Mouse (Mus musculus): ENCODE data around the gene Tmem79.
"Not testable (repeated sequence)": the region's sequence is repeated elsewhere in the genome, so short reads cannot be mapped to it uniquely, and the experiment has no call there.

Gene Tmem79

DNA sequence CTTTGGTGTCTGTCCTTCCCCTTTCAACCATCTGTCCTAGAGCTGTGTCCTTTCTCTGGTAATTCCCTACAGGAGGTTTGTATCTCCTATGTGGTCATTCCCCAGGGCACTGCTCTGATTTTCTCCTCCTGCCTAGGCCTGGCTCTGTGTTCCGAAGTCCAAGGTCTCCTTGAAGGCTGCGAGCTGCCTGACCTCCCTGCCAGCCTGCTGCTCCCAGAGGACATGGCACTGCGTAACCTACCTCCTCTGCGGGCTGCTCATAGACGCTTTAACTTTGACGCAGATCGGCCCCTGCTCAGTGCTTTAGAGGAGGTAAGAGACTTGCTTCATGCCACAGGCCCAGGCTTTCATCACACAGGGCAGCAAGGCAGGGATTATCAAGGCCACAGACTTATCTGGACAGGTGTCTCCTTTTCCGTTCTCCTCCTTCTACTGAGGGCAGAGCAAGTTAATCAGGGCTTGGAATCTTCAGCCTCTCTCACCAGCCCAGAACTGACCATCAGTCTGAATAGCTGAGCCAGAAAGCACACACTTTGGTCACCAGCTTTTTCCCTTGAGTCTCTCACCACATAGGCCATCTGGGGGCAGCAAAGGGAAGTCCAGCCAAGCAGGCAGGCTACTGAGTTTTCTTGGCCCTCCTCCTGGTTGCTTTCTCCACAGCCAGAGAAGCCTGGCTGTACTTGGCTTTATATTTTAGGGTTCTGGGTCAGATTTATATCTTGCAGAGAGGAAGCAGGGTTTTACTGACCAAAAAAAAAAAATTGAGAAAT, 18.6 kb upstream of the Tmem79 start:
- DNase-seq (ENCODE audit: low read depth, low spot score), result no peak

DNA sequence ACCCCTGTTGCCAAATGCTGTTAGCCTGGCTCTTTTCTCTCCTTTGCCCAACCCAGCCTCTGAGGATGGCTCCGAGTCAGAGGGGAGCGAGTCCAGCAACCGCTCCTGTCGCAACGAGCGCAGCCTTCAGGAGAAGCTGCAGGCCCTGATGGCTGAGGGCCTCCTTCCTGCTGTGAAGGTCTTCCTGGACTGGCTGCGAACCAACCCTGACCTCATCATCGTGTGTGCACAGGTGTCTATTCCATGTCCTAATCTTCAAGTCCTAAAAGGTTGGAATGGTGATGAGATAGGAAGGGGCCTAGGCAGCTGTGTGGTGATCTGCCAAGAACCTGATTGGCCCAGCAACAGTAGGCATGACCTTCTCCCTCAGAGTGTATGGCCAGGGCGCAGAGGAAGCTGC, 17.0 kb upstream of the Tmem79 start:
- no peak for DNase-seq (ENCODE audit: low read depth, low spot score)

DNA sequence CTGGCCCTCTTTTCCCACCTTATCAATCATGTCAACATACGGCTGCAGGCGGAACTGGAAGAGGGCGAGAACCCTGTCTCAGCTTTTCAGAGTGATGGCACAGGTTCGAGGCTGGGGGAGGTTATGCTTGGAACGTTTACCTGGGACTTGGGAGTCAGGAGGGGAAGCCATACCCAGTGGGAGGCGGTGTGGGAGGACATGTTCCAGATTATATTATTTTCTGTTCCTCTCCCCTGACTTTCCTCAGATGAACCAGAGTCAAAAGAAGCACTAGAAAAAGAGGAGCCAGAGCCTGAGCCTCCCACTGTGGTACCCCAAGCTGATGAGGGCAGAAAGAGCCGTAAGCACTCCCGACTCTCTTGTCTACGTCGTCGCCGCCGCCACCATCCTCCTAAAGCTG, 14.8 kb upstream of the Tmem79 start:
- no peak for DNase-seq (ENCODE audit: low read depth, low spot score)

DNA sequence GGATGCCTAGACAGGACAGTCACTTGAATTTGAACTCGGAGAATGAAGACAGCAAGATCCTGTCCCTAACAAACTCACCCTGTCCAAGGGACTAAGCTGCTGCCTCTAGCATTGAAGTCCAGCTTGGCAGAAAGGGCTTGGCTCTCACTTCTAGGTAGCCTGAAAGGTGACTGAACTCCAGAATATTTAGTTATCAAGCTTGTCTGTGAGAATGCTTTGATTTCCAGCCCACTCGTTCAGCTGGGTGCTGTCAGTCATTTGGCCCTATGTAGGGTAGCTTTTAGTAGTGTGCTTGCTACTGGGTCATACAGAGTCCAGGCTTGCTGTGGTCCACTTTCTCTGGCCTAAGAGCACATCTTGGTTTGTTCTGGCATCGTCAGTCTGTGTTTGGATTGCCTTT, 3.1 kb upstream of the Tmem79 start:
- no peak for DNase-seq (ENCODE audit: low read depth, low spot score)

DNA sequence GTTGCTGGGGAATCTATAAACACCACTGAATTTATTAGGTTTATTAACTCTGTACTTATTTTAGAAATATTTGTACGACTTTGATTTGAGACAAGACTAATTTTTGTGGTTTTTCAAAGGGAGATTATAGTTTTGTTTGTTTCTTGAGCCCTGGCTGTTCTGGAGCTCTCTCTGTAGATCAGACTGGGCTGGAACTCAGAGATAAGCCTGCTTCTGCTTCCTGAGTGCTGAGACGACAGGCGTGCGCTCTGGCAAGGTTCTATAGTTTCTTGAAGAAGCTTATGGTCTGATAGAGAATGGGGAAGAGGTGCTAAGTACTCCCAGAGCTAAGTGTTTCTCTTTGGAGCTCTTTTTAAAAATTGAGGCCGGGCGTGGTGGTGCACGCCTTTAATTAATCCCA, 2.4 kb upstream of the Tmem79 start:
- DNase-seq (ENCODE audit: low read depth, low spot score), result no peak

DNA sequence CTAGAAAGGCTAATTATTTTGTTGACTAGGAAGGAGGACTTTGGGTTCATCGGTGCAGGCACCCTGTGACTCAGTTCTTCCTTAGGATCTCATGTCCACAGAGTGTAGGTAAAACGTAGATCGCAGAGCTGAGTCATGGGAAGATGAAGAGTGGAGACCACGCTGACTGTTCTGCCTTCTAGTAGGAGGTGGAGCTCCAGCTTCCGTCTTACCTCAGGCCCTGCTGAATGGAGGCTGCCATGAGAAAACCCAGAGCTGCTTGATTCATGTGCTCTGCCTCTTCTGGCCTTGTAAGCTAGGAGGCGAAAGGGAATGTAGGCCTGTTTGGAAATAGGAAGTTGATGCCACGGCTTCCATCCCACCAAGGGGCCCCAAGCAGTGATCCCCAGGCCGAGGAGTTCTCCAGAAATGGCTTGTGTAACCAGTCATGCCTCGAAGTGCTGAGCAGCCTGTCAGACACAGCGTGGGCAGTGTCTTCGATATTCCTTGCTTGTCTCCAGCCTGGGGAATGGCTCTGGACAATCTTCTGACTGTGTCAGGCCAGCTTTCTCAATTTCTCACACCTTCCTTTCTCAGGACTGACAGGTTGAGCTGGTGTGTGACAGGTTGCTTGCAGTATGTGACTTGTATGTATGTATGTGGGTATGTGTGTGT, 1.5 kb upstream of the Tmem79 start:
- no peak for DNase-seq (ENCODE audit: low read depth, low spot score)

DNA sequence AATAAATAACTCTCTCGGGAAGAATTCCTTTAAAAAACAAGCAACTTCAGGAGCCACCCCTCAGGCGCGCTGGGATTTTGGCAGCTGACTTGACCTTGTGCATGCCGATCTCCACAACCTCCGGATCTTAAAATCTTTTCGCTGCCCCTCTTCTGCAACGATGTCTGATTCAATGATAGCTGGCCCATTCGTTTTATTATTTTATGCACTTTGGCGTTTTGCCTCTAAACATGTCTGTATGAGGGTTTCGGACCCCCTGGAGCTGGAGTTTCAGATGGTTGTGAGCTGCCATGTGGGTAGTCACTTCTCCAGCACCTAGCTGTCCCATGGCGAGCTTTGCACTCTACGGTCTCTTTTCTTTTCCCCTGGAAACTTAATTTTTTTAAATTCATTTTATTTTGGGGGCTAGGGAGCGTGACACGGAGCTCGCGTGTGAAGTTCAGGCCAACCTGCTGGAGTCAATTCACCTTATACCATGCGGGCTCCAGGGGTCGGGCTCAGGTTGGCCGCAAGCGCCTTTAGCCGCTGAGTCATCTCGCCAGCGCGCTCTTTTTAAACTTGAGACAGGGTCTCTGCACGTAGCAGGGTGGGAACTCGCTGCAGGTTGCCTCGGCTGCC, 403 bp downstream of the Tmem79 start:
- DNase-seq (ENCODE audit: low read depth, low spot score), result no peak

DNA sequence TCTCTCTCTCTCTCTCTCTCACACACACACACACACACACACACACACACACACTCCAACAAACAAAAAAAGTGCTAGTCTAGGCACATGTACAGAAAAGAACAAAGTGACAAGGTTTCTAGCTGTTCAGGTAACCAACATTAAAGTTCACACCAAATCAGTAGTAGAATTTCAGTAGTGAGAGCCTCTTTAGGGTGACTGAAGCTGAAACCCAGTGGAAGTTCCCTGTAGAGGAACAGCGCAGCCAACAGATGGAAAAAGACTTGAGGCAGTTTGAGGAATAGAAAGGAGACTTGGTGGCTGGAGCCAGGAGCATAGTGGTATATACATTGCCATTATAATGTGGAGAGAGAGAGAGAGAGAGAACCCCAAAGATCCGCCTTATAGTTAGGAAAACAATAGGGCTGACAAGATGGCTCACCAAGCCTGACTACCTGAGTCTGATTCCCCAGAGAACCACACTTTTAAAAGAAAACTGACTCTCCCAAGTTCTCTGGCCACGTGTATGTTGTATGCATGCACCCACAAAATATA, 979 bp downstream of the Tmem79 start:
- no peak for DNase-seq (ENCODE audit: low read depth, low spot score)

DNA sequence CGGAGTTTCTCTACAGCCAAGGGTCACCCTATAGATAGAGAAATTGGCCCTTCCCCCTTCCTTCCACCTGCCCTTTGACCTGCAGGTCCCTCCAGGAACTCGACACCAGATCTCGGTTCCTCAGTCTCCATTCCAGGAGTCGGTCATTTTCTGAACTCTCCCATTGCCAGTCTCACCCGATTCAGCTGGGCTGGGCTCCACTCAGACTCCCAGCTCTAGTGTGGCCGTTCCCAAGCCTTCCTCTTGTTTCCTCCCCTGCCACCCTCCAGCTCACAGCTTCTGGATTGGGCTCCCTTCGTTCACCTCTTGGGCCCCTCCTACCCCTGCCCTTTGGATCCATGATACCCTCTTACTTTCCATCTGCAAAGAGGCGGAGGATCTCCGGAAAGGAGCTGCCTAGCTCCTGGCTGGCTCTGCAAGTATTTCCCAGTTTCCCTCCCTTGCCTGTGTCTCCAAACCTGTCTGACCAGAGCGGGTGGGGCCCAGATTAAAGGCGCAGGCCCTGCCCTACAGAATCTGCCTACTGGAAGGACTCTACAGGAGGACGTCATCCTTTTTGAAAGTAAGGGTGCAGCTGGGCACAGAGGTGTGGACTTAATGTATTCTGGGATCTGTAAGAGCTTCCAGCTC, 1.8 kb downstream of the Tmem79 start:
- no peak for DNase-seq (ENCODE audit: low read depth, low spot score)

DNA sequence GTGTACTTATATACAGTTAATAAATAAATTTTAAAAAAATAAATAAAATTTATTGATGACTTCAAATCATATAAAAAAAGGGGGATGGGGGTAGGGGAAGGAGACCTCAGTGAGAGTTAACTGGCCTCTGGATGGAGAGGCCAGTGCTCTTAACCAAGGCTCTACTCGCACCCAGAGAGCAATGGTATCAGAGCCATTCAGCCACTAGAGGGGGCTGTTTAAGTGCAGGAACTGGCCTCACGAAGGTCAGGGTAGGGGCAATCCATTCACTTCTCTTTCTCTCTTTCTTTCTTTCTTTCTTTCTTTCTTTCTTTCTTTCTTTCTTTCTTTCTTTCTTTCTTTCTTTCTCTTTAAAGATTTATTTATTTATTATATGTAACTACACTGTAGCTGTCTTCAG, 4.7 kb downstream of the Tmem79 start:
- DNase-seq (ENCODE audit: low read depth, low spot score), result no peak

DNA sequence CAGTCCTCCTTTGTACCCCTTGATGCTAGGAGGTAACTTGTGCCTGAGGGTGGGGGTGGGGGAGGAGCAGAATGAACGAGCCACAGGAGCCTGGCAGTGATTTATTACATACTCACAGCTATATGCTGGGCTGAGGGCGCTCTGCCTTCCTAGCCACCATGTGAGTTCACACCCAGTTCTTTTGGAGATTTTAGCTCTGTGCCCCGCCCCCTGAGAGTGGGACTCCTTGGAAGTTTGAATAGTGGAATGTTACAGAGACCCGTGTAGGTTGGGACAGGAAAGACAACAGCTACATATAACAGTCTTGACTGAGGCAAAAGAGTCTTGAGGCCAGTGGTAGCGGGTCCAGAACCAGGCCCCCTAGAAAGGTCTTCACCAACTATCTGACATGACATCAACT, 7.0 kb downstream of the Tmem79 start:
- DNase-seq (ENCODE audit: low read depth, low spot score), result no peak

DNA sequence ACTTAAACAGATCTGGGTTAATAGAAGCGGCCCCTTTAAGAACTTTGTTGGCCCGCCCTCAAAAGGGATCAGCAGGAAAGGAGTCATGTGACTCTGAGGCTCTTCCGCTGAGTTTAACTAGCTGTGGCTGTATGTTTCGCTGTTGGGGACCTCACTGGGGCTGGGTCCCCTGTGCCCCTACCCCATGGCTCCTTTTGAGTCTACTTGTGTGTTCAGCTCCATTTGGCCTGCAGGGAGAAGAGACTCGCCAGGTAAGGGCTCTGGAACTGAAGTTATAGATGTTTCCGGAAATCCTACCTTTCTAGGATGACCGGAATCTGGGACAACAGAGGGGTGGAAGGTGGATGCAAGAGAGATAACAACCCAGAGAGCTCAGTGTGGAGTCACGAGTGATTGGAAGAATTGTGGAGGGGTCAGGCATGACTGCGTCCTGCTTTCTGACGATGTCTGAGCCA, 11.0 kb downstream of the Tmem79 start, which contains the start of gene Glmp:
Gene Glmp, plus strand, starts transcription at position 73 of the 455 bp plus-strand sequence.
- no peak for DNase-seq (ENCODE audit: low read depth, low spot score)

DNA sequence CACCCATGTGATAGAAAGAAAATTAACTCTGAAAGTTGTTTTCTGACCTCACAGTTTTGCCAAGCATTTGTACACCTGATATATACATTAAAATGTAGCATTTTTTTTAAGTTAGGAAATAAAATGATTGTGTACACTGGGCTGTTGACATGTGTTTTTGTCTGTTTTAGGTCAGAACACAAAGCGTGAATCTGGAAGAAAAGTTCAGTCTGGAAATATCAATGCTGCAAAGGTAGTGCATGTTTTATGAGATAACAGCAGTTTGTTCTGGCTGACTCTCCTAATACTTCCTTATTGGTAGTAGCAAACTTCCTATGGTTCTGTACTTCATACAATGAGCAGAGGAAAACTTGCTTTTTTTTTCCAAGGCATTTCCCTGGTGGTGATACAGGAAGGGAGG, 36.8 kb downstream of the Tmem79 start:
- no peak for DNase-seq (ENCODE audit: low read depth, low spot score)

DNA sequence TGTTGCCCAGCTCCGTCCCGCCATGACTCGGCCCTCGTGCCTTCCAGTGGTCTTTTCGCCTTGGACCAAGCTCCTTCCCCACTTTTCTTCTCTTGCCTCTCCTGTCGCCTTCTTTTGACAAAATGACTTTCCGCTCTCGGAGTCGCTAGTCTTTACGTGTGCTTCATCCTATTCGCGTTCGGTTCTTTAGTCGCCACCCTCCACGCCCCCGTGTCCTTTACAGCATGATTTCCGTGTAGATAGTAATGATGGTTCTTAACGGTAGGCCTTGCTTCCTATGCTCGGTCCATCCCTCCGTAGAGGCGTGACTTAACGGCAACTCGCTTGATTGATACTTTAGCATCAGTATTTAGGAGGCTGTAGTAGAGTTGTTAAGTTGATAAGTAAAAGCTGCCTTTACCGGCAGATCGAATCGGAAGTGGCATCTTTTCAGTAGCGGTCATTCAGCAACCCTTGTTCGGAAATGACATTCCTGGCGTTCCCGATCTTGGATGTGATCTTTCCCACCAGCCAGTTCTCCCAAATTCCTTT, 38.6 kb downstream of the Tmem79 start:
- DNase-seq (ENCODE audit: low read depth, low spot score), result no peak

DNA sequence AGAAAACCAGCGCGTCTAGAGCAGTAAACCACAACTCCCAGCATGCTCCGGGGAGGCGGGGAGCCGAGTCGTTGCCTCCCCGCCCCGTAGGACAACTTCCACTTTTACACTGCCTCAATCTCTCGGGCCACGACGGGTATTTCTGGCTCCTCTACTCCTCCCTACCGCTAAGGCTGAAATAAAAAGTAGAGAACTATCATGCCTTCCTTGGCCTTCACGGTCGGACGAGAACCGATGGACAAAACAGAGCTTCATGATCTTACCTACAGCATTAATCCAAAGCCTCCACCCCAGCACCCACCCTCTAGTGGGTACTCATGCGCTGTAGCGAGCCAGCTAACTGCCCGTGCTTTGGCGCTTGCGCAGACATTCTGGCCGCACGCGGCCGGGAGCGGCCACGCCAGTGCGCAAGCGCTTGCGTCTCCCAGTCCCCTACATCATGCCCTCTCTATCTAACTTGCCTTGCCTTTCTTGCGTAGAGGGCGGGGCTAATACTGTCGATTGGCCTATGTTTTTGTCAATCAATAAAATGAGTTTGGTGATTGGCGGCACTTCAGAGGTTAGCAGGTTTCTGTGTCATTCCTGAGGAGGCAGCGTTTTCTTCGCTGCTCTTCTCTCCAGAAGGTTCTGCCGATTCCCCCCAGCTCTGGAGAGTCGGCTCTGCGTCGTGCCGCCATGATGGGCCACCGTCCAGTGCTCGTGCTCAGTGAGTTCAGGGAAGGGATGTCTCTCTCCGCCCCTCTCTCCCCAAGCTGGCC, 39.2 kb downstream of the Tmem79 start, which contains the start of the genes Tsacc and Cct3:
Gene Tsacc, minus strand, starts transcription at position 439 of the 758 bp plus-strand sequence.
Gene Cct3, plus strand, starts transcription at position 556 of the 758 bp plus-strand sequence.
- peak; percentile 98 for DNase-seq (ENCODE audit: low read depth, low spot score)

DNA sequence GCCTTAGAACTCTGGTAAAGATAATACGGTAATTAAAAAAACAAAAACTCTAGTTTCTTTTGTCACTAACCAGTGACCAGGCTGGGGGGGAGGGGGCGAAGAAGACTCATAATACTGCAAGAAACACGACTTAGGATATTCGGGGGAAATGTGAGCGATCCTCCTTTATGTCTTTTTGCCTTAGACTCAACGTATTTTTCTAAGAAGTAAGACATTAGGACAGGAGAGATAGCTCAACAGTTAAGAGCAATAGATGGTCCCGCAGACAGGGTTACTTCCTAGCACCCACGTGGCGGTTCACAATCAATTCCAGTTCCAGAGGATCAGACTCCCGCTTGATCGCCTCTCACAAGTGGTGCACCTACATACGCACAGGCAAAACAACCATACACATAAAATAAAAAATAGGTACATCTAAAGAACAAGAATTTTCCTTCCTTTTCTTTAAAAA, 39.8 kb downstream of the Tmem79 start:
- DNase-seq (ENCODE audit: low read depth, low spot score), result no peak

DNA sequence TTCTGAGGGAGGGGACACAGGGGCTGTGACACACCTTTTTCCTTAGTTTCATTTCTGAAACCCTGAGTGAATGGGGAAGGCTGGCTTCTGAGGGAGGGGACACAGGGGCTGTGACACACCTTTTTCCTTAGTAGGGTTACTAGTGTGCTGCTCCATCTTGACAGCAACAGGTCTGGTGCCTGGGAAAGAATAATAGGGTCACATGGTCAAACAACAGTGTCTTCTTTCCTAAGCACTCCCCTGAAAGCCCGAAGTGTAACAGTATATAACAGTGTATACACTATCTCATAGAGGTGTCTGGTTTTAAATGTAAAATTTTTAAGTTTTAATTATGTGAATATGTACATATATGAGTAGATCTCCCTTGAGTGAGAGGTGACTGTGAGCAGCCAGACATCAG, 40.7 kb downstream of the Tmem79 start:
- DNase-seq (ENCODE audit: low read depth, low spot score), result not testable (repeated sequence)

DNA sequence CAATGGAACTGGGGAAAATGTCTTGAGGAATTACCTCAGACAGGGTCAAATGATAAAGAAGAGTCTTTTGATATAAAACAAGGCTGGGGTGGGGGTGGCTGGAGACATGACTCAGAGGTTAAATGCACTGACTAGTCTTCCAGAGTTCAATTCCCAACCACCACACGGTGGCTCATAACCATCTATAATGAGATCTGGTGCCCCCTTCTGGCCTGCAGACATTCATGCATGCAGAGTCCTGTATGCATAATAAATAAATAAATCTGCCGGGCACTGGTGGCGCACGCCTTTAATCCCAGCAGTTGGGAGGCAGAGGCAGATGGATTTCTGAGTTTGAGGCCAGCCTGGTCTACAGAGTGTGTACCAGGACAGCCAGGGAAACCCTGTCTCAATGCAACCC, 44.0 kb downstream of the Tmem79 start:
- DNase-seq (ENCODE audit: low read depth, low spot score), result no peak

DNA sequence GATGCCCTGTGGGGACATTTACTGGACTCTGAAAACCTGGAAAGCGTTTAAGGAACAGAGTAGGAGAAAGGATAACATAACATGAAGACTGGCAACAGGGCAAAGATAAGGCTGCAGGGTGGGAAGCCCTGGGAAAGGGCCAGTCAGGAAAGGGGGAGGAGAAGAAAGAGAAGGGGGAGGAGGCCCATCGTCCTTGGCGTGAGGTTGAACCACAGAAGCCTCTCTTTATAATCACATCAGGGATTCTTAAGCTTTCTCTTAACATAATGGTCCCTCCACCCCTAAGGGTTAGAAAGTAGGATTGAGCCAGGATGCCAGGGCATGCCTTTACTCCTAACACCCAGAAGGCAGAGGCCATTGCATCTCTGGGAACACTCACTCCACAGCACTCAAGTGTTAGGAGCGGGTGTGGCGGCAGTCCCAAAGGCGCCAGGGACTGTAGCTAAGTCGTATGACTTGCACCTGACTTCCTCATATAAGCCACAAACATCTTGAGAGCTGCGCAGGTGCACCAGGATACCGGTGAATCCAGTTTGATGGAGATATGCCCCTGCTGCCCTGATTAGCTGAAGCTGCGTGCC, 47.7 kb downstream of the Tmem79 start:
- not testable (repeated sequence) for DNase-seq (ENCODE audit: low read depth, low spot score)

DNA sequence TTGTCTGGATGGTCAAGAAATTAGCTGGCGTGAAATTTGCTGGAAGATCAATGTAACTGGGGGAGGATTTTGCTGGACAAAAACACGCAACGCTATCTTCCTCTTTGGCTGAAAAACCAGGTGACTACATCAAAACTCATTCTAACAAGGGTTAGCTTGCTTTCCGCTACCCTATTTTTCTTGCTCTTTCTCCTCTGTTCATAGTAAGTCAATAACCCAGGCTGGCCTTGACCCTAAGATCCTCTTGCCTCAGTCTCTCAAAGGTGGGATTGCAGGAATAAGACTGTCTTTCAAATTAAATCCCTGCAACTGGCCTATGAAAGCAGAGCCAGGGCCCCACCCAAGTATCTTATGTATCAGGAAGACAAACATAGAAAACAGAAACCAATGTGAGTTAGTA, 48.8 kb downstream of the Tmem79 start, which contains the start of gene Gm38392:
Gene Gm38392, minus strand, starts transcription at position 101 of the 400 bp plus-strand sequence.
- no peak for DNase-seq (ENCODE audit: low read depth, low spot score)
